Mouse (Mus musculus) liver, adult 2 months (tissue): ENCODE measurements at regions not wholly inside any gene's neighbourhood (a gene's known extent, or its start where the extent isn't known, plus 50 kb on each side); places are given as distances from the start of the nearest gene placed in this dataset.

Experiments
- CTCF ChIP-seq: fragments of 200-500 bp; IDR thresholded peaks from 2 replicates; pipeline ENCODE4 v1.5.1; 2011; ENCODE audit warnings: low read depth, low read length, control low read depth
- POLR2A ChIP-seq: fragments of 200-500 bp; IDR thresholded peaks from 2 replicates; pipeline ENCODE4 v1.6.1; 2011; ENCODE audit warnings: low read length, control low read depth; ENCODE audit not compliant: insufficient read depth; ENCODE audit errors: extremely low read depth

GRCm38 (mm10) chr8:12483551-12483950 is 88.5 kb downstream of the Sox1 start:
- TF ChIP-seq POLR2A, result no peak
- TF ChIP-seq CTCF, result no peak
